Mouse (Mus musculus) bone marrow, adult 2 months (tissue): ENCODE results near the gene Sh3bgrl2.

ENCODE experiments used
- CTCF ChIP-seq: fragments of 200-500 bp; IDR thresholded peaks from 2 replicates; pipeline ENCODE4 v1.5.1; 2011; ENCODE audit warnings: low read length, control low read depth; ENCODE audit not compliant: control insufficient read depth, insufficient read depth
- POLR2A ChIP-seq: fragments of 200-500 bp; IDR thresholded peaks from 2 replicates; pipeline ENCODE4 v1.6.1; 2011; ENCODE audit warnings: low read depth, mild to moderate bottlenecking, control low read depth, low read length, borderline replicate concordance; ENCODE audit not compliant: control insufficient read depth

DNA sequence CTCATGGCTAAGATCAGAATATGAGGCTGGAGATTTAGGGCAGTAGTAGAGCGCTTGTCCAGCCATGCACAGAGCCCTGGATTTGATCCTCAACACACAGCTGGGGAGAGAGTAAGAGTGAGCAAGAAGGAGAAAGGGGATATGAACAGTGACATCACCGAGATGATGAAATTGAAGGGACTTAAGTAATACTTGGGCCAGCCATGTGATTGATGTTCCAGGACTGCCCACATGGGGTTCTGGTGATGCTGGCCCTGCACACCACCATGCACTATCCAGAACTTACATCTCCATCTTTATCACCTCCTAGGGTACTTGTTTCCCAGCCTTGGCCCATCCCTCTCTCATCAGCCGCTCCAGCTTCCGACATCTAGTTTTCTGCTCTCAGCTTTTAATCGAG lies 20.0 kb downstream of the Sh3bgrl2 start:
- TF ChIP-seq POLR2A: no peak
- no peak for TF ChIP-seq CTCF
